Mouse (Mus musculus) right cerebral cortex, postnatal 4 days (tissue): ENCODE measurements around the gene Aldoart2.
"Not testable (repeated sequence)": the region's sequence is repeated elsewhere in the genome, so short reads cannot be mapped to it uniquely, and the experiment has no call there.

Experiments
- DNase-seq: peaks from one replicate; pipeline ENCODE4 v3.0.0-alpha.2; 2022

Gene Aldoart2

GRCm38 (mm10) chr12:55565206-55565605 lies at the start of gene Aldoart2:
TSS of gene Aldoart2 (plus strand) at chr12:55565239.
- DNase-seq: no peak

DNA sequence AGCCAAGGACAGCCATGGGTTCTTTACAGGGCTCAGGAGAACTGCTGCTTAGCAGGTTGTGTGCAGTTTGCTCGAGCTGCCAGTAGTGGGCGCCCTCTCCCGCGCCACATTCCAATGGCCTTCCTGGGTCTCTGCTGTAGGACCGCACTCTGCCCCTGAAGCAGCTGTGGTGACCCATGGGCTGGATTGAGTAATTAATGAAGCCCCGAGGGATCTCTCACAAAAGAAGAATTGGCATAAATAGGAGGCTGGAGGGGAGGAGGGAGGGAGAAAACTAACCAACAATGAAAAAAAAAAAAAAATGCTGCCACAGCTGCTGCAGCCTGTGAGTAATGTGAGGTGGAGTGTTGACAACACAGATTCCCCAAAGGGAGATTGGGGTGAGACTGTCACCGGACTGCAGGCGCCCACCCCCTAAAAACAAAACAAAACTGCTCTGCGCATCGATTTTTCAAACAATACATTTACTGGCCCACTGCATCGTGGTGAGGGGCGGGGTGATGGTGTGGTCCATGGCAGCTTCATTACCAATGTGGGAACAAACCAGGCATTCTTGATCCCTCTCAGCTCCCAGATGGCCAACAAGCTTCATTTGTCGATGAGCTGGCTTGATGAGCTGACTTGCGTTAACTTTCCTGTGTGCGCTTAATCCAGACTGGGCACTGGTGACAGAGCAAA lies 46.8 kb upstream of the Aldoart2 start:
- DNase-seq: peak; percentile 61

GRCm38 (mm10) chr12:55526983-55527752 lies 37.9 kb upstream of the Aldoart2 start:
- DNase-seq: peak; percentile 11

GRCm38 (mm10) chr12:55536537-55537135 lies 28.4 kb upstream of the Aldoart2 start:
- peak; percentile 22 for DNase-seq

- DNase-seq: no peak
Measured at GRCm38 (mm10) chr12:55537742-55538141, 27.3 kb upstream of the Aldoart2 start.

DNA sequence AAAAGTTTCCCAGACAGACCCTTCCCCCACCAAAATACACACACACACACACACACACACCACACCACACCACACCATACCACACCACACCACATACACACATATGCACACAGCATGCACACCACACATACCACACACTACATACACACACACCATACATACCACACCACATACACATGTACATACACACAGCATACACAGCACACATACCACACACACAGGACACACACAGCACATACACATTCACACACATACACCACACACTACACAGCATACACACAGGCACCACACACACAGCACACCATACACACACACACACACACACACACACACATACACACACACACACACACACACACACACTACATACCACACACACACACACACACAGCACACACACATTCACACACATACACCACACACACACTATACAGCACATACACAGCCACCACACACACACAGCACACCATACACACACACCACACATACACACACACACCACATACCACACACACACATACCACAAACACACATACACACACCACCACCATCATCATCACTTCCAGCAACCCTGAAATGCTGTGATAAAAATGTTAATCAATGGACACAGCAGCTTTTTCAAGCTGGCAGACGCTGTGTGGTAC lies 26.6 kb upstream of the Aldoart2 start:
- no peak for DNase-seq

- DNase-seq: no peak
Measured at GRCm38 (mm10) chr12:55539157-55539556, 25.9 kb upstream of the Aldoart2 start.

DNA sequence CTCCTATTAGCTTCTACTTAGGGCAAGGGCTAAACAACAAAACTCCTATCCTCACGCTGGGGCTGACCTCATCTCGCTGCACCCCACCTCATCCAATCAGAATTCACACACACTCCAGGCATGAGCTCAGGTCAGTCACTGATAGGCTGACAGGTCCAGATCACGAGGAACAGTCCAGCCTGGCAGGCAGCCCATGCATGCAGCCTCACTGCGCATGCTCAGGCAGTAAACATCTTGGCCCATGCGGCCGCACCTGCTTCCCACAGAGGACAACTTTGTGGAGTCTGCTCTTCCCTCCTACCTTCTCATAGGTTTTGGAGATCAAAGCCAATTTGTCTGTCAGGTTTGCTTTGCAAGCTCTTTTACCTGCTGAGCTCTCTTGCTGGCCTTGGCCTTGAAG lies 10.1 kb upstream of the Aldoart2 start:
- DNase-seq: not testable (repeated sequence)

DNA sequence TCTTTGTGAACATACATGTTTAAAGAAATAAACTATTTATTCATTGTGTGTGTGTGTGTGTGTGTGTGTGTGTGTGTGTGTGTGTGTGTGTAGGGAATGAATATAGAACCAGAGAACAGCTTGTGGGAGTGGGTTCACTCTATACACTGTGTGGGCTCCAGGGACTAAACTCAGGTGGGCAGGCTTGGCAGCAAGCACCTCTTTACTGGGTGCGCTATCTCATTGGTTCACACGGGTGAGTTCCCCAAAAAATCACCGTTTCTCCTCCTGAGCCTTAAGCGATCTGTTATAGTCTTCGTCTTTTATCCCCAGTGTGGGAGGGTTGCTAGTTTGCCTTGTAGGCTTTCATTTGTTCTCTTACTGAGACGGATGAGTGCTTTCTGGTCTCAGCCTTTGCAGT lies 7.2 kb upstream of the Aldoart2 start:
- no peak for DNase-seq

DNA sequence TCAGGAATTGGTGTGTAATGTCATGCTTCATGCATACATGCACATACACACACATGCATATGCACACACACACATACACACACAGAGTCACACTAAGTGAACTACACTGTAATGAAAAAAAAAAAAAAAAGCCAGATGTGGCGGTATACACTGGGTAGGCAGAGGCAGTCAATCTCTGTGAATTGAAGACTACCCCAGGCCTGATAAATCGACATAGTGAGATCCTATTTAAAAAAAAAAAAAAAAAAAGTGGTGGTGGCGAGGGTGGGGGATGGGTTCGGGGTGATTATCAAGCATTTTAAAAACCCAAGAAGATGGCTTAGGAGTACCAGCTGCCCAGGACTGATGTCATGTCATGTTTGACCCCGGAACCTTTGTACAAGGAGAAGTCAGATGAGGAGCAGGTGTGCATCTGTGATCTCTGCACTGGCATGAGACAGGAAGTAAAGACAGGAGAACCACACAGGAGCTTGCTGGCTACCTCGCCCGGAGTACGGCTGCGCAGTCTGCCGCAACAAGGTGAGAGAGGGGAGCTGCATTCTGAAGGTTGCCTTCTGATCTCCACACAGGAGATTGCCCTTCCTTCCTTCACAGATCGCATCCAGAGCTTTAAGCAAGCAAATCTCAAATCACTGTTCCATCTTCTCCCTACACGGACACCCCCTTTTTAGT lies 5.7 kb upstream of the Aldoart2 start:
- DNase-seq: no peak

DNA sequence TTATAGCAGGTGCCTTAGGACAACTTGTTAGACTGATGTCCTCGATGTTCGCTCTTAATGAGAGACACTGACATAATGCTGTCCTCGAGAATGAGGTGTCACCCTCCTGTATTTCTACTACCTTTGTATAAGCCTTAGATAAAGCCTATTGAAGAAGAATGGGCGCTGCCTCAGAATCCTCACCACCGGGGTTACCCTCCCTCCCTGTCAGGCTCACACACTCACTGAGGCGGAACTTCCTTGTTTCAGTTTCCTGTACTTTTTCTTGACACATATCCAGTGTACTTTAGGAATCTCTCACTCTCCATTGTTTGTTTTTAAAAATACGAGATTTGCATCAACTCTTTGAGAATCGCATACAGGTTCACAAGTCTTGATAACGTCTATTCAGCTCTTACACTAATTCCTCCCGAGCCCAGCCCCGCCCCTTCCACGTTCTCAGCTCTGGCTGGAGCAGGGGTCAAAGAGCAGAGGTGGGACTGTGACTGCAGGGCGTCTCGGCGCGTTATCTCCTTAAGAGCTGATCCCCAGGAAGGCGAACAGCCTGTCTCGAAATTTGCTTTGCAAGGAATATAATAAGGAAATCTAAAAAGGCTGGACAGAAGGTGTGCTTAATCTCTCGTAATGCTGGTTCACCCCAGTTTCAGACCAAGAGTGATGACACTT lies 4.9 kb upstream of the Aldoart2 start:
- no peak for DNase-seq

DNA sequence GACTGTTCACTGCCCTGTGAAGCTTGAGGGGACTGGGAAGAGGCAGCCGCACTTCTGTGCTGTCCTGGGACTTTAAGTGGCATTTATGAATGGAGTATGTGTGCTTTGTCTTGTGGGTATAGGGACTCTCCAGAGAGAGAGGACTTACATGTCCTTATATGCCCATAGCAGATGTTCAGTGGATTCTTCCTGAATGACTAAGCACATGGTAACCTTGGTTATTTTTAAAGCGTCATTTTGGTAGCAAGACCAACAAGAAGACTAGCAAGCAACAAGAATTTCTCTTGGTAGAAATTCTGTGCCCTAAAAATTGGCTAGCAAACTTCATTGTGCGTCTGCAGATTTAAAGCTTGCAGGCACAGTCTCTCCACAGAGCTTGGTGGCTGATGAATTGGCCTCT lies 1.3 kb upstream of the Aldoart2 start:
- DNase-seq: no peak

DNA sequence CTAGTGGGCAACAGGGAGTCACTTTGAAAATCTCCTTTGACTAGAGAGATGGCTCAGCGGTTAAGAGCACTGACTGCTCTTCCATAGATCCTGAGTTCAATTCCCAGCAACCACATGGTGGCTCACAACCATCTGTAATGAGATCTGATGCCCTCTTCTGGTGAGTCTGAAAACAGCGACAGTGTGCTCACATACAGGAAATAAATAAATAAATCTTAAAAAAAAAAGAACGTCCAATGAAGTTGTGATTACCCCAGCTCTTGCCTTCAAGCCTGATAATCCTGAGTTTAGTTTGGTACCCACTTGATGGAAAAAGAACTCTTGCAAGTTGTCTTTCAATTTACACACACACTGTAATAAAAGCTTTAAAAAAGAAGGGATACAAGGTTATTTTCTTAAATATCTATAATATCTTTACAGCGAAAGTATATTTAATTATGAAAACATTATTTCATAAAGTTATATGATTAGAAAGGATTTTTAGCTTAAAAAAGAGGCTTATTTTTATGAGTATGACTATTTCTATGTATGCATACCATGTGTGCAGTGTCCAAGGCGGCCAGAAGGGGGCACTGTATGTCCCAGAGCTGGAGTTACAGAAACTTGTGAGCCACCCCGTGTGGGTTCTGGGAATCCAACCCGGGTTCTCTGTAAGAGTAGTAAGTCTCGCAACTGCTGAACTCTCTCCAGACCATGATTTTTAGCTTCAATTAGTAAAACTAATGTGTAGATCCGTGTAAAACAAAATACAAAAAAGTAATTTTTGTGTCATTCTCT lies 664 bp upstream of the Aldoart2 start:
- DNase-seq: no peak

GRCm38 (mm10) chr12:55565867-55566266 lies 828 bp downstream of the Aldoart2 start:
- DNase-seq: no peak

DNA sequence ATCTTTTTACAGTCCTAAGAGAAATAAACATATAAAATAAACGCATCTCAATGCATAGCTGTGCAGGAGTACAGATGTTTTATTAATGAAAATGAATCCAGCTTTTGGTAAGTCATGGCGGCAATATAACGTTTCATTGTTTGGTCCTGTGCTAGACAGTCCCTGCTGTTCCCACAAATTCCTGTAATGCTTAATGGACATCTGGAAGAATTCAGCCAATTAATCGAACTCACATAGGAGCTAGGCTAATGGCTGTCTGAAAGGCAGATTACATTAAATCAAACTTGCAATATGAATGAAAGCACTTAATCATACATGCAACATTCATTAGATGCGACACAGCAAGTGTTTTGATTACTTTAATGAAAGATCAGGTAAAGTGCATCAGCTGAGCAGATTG lies 1.8 kb downstream of the Aldoart2 start:
- DNase-seq: no peak

DNA sequence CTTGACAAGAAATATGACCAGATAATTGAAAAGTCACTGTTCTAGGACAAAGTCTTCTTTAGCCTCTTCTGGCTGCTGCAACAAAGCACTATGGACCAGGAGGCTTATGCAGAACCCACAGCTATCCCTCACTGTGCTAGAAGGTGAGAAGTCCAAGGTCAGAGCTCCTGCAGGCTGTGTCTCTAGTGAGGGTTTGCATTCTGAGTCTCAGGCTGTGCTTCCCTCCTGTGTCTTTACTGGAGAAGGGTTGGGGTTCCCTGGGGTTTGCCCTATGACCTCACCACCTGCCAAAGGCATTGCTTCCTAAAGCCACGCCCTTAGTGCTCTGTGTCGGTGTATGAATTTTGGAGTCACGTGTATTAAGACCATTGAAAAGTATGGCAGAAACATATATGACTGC lies 3.4 kb downstream of the Aldoart2 start:
- DNase-seq: no peak

DNA sequence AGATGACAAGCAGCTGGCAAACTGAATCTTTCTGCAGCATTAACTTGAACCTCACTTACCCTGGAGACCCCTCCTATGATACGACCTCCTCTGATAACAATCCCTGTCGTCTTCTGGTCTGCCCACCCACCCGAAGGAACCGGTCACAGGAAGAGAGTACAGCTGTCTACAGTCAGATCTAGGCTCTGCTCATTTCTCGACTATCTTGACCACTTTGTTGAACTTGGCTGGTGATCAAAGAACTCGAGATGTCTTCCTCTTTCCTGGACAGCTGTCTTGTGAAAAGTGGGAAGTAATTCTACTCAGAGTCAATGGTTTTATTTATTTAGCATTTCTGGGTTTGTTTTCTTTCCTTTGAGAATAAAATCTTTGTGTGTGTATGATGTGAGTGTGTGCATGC lies 4.6 kb downstream of the Aldoart2 start:
- no peak for DNase-seq

DNA sequence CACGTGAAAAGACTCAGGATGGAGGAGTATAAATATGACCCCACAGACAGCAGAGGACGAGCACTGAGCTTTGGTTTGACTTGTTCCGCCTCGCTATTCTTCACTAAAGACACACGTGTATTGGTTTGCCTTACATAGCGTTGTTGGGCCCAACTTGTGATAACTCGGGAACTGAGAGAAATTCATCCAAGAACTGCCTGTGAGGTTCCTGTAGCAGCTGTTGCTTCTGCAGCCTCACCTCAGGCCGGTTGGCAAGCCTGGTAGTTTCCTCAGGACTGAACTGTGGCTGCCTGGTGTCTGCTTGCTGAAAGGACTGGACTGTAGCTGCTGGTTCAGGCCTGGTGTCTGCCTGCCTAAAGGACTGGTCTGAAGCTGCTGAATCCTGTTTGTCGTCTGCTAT lies 5.6 kb downstream of the Aldoart2 start:
- no peak for DNase-seq

- no peak for DNase-seq
Measured at GRCm38 (mm10) chr12:55571181-55571580, 6.1 kb downstream of the Aldoart2 start.

GRCm38 (mm10) chr12:55571661-55572060 lies 6.6 kb downstream of the Aldoart2 start:
- no peak for DNase-seq

- DNase-seq: no peak
Measured at GRCm38 (mm10) chr12:55573089-55573488, 8.1 kb downstream of the Aldoart2 start.

- DNase-seq: no peak
Measured at GRCm38 (mm10) chr12:55573794-55574193, 8.8 kb downstream of the Aldoart2 start.
